Mouse (Mus musculus) layer of hippocampus, adult 18-20 months (tissue): ENCODE data around the gene Nudt3. TPM values are rescaled to one million over a fixed set of nuclear protein-coding genes. Genes with fewer than 3 reads are reported as not detected.
"Not testable (repeated sequence)": the region's sequence is repeated elsewhere in the genome, so short reads cannot be mapped to it uniquely, and the experiment has no call there.

Source experiments
- DNase-seq, 2 experiments: peaks; one replicate each; pipeline ENCODE4 v3.0.0; 2022; ENCODE audit warnings: low spot score in 2 of 2
- long read RNA-seq: library from polyadenylated mRNA; stranded (forward); transcript quantifications from one replicate; pipeline ENCODE4 v2.0.0, GENCODE M21; 2021
- total RNA-seq, 2 experiments: library from RNA; stranded (reverse); gene quantifications; 2 replicates each; pipeline ENCODE4 v1.2.3; 2021

Nudt3 gene
- 100 to 1,000 TPM; 521 to 525 TPM for total RNA-seq
- long read RNA-seq, transcript Nudt3-201 (5 exons, 2,223 nt) = major isoform, 44 of 142 reads
- long read RNA-seq, partial matches to known transcripts = 0 of 142 reads
- long read RNA-seq, other reads (novel, unspliced or antisense) = 94 of 142 reads

- DNase-seq = peak; percentile 86 to 91
Observed at GRCm38 (mm10) chr17:27623360-27624326, at the start of gene Nudt3. Gene Nudt3, minus strand, starts transcription at chr17:27623495.

DNA sequence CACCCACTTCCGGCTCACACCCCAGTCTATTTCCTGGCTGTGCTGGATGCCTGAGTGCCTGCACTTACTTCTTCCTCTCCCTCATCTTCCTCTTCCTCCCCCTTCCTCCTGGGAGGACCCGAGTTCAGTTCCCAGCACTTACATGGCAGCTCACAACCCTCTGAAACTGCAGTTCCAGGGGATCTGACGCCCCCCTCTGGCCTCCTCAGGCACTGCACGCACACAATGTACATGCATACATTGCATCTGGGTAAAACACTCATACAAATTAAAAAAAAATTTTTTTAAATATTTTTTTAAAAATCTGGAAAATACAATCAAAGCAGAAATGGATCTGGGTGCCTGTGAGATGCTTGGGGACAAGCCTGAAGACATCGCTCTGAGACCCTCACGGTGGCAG, 48.4 kb upstream of the Nudt3 start:
- no peak for DNase-seq

DNA sequence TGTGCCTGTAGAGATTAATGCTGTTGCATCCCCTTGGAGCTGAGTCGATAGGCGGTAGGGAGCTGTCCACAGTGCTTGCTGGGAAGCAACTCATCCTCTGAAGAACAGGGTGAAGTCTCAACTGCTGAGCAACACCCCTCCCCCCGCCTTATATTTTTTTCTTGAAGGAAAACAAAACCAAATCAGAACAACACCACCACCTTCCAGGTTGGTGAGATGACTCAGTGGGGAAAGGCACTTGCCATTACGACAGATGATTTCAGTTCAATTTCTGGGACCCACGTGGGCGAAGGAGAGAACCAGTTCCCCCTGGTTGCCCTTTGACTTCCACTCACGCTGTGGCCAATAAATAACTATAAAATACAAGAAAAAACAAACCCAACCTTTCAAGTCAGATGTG, 35.5 kb upstream of the Nudt3 start:
- DNase-seq = no peak

GRCm38 (mm10) chr17:27657123-27657522, 33.8 kb upstream of the Nudt3 start:
- DNase-seq = peak in 1 of 2 experiments; percentile 49

DNA sequence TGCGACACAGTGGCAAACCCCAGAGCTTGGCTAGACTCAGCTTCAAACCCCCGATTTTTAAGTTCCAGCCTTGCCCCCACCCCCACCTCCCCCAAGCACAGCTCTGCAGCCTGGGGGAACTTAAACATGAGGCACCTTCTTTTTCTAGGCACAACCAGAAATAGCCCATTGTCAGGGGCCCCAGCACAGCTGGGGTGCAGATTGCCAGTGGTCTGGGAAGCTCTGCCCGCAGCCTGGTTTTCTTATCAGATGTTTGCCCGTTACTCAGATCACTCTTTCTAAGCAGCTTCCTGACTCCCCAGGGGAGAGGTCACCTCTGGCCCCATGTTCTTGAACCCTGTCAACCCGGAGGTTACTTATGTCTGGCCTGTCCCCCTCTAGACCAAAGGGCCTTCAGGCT, 33.1 kb upstream of the Nudt3 start:
- DNase-seq = no peak

GRCm38 (mm10) chr17:27656011-27656399, 32.7 kb upstream of the Nudt3 start:
- DNase-seq = peak; percentile 77 to 84

DNA sequence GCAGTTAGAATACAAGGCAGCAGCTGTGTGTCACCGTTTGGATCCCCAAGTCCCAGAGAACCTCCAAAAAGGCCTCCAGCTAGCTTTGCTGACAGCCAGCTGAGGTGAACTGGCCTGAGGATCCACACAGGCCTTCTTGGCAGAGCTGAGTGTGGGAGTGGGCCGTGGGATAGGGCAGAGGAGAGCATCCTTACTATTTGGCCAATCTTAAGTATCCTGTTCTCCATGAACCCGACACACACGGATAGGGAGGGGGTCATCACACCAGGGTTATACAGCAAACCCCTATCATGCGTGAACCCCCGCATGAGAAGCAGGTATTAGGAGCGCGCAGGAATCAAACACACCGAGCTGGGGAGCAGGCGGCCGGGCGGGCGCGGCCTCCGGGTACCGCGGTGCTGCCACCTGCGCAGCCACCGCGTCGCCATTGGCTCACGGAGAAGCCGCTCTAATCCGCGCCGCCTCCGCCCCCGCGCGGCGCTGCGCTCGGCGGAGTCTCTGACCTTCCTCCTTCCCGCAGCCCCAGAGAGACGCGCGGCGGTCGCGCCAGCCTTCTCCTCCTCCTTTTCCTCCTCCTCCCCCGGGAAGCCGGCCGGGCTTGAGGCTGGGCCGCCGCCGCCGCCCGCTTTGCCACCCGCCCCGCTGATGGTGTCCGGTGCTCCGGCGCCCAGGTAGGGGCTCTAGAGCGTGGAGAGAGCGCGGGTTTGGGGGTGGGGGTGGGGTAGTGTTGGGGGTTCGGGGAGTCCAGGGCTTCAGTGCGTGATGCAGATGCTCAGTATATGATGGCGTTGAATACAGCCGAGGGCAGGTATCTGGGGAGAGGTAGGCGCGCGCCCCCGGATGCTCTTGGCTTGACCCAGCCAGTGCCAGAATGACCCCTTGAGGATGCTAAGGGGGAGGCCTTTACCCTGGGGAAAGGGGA, 32.1 kb upstream of the Nudt3 start, which contains the start of gene Pacsin1:
Gene Pacsin1, plus strand, starts transcription at position 421 of the 922 bp plus-strand sequence.
- DNase-seq = peak; percentile 71 to 79

DNA sequence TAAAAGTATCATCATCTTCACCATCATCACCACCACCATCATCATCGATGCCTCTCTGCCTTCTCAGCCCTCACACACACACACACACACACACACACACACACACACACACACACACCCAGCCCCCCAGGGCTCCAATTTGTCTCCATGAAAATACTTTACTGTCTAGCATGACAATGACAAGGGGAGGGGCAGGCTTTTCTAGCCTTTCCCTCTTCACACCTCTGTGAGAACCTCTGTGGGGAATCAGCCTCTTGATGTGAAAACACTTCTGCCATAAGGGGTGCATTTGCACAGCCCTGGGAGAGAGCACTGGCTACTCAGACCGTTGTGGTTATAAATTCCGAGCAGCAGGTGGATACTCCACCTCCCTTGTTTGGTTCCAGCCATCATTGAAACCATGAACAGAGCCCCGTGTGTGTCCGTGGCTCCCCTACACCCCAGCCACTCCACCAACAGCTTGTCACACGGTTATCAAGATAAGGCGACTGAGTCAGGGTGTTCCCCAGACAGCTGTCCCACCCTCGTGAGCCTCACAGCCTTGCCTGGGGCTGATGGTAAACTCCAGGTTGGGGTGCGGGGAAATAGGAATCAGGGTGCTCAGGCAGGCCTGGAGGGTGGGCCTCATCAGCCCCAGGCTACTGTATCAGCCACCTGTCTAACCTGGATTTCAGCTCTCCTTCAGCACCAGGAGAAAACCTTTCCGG, 30.1 kb upstream of the Nudt3 start:
- no peak for DNase-seq

DNA sequence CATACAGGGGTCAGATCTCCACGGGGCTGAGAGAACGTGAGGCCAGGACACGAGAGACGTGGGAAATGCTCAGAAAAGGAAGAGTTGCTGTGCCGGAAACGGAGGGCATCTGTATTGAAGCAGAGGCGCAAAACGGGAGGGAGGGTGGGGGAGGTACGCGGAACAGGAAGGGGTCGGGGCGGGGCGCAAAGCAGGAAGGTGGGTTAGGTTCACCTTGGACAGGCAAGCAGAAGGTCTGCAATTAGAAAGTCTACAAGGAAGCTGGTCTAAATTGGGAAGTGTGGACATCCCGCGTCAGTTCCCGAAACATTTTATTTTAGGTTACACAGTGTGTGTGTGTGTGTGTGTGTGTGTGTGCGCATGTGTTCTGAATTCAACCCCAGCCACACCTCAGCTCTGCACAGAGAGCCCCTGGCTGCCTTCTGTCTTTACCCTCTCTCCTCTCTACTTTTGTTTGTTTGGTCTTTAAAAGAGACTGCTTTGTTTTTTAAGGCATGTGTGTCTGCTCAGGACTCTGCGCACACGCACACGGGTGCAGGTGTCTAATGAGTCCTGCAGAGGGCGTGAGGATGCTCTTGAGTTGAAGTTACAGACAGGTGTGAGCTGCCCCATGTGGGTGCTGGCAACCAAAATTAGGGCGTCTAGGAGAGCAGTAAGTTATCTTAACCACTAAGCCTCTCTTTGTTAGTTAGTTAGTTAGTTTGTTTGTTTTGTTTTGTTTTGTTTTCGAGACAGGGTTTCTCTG, 28.9 kb upstream of the Nudt3 start:
- no peak for DNase-seq

DNA sequence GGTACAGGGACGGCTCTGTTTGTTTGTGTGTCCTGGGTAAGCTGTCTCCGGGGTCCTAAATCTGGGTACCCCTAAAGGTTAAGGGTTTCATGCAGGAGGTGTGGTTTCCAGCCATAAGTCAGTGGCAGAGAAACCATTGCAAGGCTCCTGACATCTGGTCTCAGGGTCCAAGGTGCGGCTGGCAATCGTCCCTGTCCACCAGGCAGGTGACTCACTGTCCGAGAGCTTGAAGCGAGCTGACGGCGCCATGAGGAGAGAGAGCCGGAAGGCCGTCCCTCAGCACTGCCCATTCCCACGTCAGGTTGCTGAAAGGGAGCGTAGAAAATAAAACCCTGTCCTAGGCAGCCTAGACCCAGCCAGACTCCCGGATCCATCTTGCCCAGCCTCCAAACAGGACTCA, 27.3 kb upstream of the Nudt3 start:
- DNase-seq = no peak

DNA sequence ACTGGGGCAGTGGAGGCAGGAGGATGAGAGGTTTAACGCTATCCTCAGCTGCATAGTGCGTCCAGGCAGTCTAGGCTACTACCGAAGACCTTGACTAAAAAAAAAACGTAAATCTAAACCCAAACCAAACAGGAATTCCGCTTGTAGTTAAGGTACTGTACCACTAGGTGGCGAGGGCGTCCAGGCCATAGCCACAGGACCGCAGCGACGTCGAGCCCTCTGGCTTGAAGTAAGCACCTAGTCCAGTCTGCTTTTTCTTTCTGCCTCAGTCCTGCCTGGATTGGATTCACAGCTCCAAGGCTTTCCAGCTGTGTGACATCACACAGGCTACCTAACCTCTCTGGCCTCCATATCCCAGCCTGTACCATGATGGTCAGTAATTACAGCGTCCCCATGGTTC, 26.9 kb upstream of the Nudt3 start:
- DNase-seq = peak in 1 of 2 experiments; percentile 79

GRCm38 (mm10) chr17:27645807-27646206, 22.5 kb upstream of the Nudt3 start:
- DNase-seq = no peak

GRCm38 (mm10) chr17:27644572-27644971, 21.3 kb upstream of the Nudt3 start:
- DNase-seq = no peak

DNA sequence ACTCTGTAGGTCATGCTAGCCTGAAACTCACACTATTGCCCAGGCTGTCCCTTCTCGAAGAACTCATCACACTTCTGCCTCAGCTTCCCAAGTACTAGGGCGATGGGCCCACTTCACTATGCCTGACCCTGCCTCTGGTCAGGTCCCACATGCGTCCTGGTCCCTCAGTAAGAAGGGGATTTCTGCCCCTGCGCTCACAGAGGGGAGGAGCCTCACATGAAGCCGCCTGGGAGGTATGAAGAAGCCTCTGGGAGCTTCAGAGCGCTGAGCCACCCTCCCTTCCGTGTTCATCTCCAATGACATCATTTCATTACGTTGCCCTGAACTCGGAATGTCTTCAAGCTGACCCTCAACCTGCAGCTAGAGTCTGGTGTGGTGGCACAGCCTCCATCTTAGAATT, 20.5 kb upstream of the Nudt3 start:
- no peak for DNase-seq

- no peak for DNase-seq
Observed at GRCm38 (mm10) chr17:27643101-27643500, 19.8 kb upstream of the Nudt3 start.

DNA sequence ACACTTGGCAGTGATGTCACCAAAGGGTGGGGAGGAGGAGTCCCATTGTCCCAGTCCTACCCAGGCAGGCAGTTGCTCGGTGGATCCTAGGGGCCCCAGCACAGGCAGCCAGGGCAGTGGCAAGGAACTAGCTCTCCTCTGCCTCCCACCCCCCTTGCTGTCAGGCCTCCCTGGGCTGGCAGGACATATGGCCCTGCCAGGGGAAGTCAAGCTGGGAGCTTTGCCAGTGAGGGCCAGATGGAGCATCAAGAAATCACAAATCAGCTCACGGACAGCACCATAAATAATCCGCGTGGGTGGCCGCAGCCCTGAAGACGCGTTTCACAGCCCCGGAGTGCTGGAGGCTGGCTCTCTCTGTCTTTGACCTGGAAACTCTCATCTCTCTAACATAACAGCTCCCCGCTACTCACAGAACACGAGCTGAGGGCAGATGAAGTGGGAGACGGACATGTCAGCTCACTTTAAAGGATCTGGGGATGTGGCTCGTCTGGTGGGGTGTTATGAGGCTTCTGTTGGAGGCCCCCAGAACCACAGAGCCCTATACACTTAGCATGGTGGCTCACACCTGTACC, 19.3 kb upstream of the Nudt3 start:
- peak; percentile 69 to 83 for DNase-seq

DNA sequence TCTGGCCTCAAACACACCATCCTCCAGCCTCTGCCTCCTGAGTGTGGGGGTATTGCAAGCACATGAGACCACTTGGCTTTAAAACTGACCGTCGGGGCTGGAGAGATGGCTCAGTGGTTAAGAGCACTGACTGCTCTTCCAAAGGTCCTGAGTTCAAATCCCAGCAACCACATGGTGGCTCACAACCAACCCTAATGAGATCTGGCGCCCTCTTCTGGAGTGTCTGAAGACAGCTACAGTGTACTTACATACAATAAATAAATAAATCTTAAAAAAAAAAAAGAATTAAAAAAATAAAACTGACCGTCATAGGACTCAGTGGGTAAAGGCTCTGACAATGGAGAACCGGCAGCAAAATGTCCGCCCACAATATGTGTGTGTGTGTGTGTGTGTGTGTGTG, 16.6 kb upstream of the Nudt3 start:
- not testable (repeated sequence) for DNase-seq

GRCm38 (mm10) chr17:27638921-27639332, 15.6 kb upstream of the Nudt3 start:
- DNase-seq = peak; percentile 69 to 80

GRCm38 (mm10) chr17:27637333-27637732, 14.0 kb upstream of the Nudt3 start:
- DNase-seq = no peak
